Mouse (Mus musculus) limb, embryonic 15.5 days (tissue): Measurements from ENCODE around the gene Grin2b. TPM values are rescaled to one million over a fixed set of nuclear protein-coding genes. Genes with fewer than 3 reads are reported as not detected.

ENCODE experiments used
- ATAC-seq: fragments of 200-750 bp; cut with Nextera tagmentation; 2 replicates; pipeline ENCODE4 v1.8.0; 2017; ENCODE audit warnings: low read depth, moderate TSS enrichment; ENCODE audit not compliant: insufficient number of reproducible peaks, low FRiP score, low TSS enrichment
- H3K27ac ChIP-seq: fragments of 300-500 bp; sonication (generic); 2 replicates; pipeline ENCODE4 v1.5.1; 2015; ENCODE audit warnings: moderate library complexity, mild to moderate bottlenecking, inconsistent platforms
- H3K27me3 ChIP-seq: fragments of 300-500 bp; sonication (generic); 2 replicates; pipeline ENCODE4 v1.6.1; 2015; ENCODE audit warnings: inconsistent platforms
- H3K36me3 ChIP-seq: fragments of 300-500 bp; sonication (generic); 2 replicates; pipeline ENCODE4 v1.6.1; 2015; ENCODE audit warnings: inconsistent platforms
- H3K4me1 ChIP-seq: fragments of 300-500 bp; sonication (generic); 2 replicates; pipeline ENCODE4 v1.6.1; 2015; ENCODE audit warnings: inconsistent platforms
- H3K4me2 ChIP-seq: fragments of 300-500 bp; sonication (generic); 2 replicates; pipeline ENCODE4 v1.6.1; 2015; ENCODE audit warnings: mild to moderate bottlenecking, inconsistent platforms
- H3K4me3 ChIP-seq: fragments of 300-500 bp; sonication (generic); 2 replicates; pipeline ENCODE4 v1.5.1; 2015; ENCODE audit warnings: mild to moderate bottlenecking, inconsistent platforms
- H3K9ac ChIP-seq: fragments of 300-500 bp; sonication (generic); 2 replicates; pipeline ENCODE4 v1.6.1; 2015; ENCODE audit warnings: inconsistent platforms
- H3K9me3 ChIP-seq: fragments of 300-500 bp; sonication (generic); 2 replicates; pipeline ENCODE4 v1.6.1; 2016; ENCODE audit warnings: inconsistent platforms
- WGBS: fragments of 180-500 bp; shearing (Covaris S2); methylation state at CpG from one replicate; pipeline ENCODE4 v1.1.7; 2015; 5-methylcytosine and 5-hydroxymethylcytosine counted together
- polyA plus RNA-seq: library from polyadenylated mRNA; unstranded; fragments of >200 nt; fragmentation: Nextera tagmentation; extraction: Ambion mirVana; gene quantifications from 2 replicates; pipeline ENCODE4 v1.2.1, GENCODE M21; 2015

The Grin2b gene
- polyA plus RNA-seq, 1 experiment from 2014 or later: 3.2 TPM

- Histone ChIP-seq H3K36me3 (no peaks in the 10 kb centered on the region), H3K27ac (no peak overlapping the region), H3K4me3 (no peak overlapping the region), H3K9me3 (no peaks in the 10 kb centered on the region), H3K4me1 (no peaks in the 10 kb centered on the region), H3K27me3 (no peaks in the 10 kb centered on the region), H3K4me2 (no peak overlapping the region), H3K9ac (no peak overlapping the region)
- 57% methylated on average over 6 of the region's 6 CpGs for WGBS
- no peak for ATAC-seq
Observed at GRCm38 (mm10) chr6:135932400-135932920, 240.9 kb downstream of the Grin2b start.

GRCm38 (mm10) chr6:135917676-135918075, 255.6 kb downstream of the Grin2b start:
- no peak for ATAC-seq
- Histone ChIP-seq H3K4me2 (no peak overlapping the region), H3K4me3 (no peak overlapping the region), H3K36me3 (no peaks in the 10 kb centered on the region), H3K9me3 (no peaks in the 10 kb centered on the region), H3K9ac (no peak overlapping the region), H3K4me1 (no peaks in the 10 kb centered on the region), H3K27ac (no peak overlapping the region), H3K27me3 (no peaks in the 10 kb centered on the region)

- Histone ChIP-seq H3K27me3 (no peaks in the 10 kb centered on the region), H3K27ac (no peak overlapping the region), H3K4me3 (no peak overlapping the region), H3K4me1 (no peaks in the 10 kb centered on the region), H3K9me3 (no peaks in the 10 kb centered on the region), H3K4me2 (no peak overlapping the region), H3K9ac (no peak overlapping the region), H3K36me3 (no peaks in the 10 kb centered on the region)
- 91% methylated on average over 5 of the region's 5 CpGs for WGBS
- no peak for ATAC-seq
Observed at GRCm38 (mm10) chr6:135914608-135915007, 258.7 kb downstream of the Grin2b start.

GRCm38 (mm10) chr6:135912114-135912513, 261.2 kb downstream of the Grin2b start:
- H3K36me3 ChIP-seq: no peaks in the 10 kb centered on the region
- whole genome bisulfite sequencing: 55% methylated on average over 3 of the region's 3 CpGs
- H3K9ac ChIP-seq: no peak overlapping the region
- no peak for ATAC-seq
- no peaks in the 10 kb centered on the region for H3K9me3 ChIP-seq
- H3K4me2 ChIP-seq: no peak overlapping the region
- no peak overlapping the region for H3K4me3 ChIP-seq
- H3K4me1 ChIP-seq: peaks cover 5% of the 10 kb centered on the region
- 0 out of 2 replicates have a peak, but pooled peaks cover under 1% of the 10 kb centered on the region for H3K27me3 ChIP-seq
- no peak overlapping the region for H3K27ac ChIP-seq

- H3K4me2 ChIP-seq: no peak overlapping the region
- H3K4me3 ChIP-seq: no peak overlapping the region
- H3K9ac ChIP-seq: no peak overlapping the region
- H3K27ac ChIP-seq: no peak overlapping the region
- 0 out of 2 replicates have a peak, but pooled peaks cover 4% of the 10 kb centered on the region for H3K27me3 ChIP-seq
- H3K4me1 ChIP-seq: peaks cover 5% of the 10 kb centered on the region
- WGBS: 86% methylated on average over 6 of the region's 6 CpGs
- ATAC-seq: no peak
- H3K36me3 ChIP-seq: no peaks in the 10 kb centered on the region
- H3K9me3 ChIP-seq: no peaks in the 10 kb centered on the region
Observed at GRCm38 (mm10) chr6:135911131-135911530, 262.2 kb downstream of the Grin2b start.

- 21% methylated on average over 20 of the region's 20 CpGs for WGBS
- no peaks in the 10 kb centered on the region for H3K9me3 ChIP-seq
- H3K4me1 ChIP-seq: peaks cover 8% of the 10 kb centered on the region
- 0 out of 2 replicates have a peak, but pooled peaks cover 8% of the 10 kb centered on the region for H3K27me3 ChIP-seq
- H3K36me3 ChIP-seq: no peaks in the 10 kb centered on the region
- no peak overlapping the region for H3K4me3 ChIP-seq
- H3K9ac ChIP-seq: no peak overlapping the region
- H3K27ac ChIP-seq: no peak overlapping the region
- ATAC-seq: no peak
- H3K4me2 ChIP-seq: no peak overlapping the region
Observed at GRCm38 (mm10) chr6:135907540-135908320, 265.6 kb downstream of the Grin2b start.

GRCm38 (mm10) chr6:135907137-135907536, 266.2 kb downstream of the Grin2b start:
- Histone ChIP-seq H3K36me3 (no peaks in the 10 kb centered on the region), H3K4me3 (no peak overlapping the region), H3K27me3 (0 out of 2 replicates have a peak, but pooled peaks cover 8% of the 10 kb centered on the region), H3K9ac (no peak overlapping the region), H3K9me3 (no peaks in the 10 kb centered on the region), H3K4me1 (peaks cover 8% of the 10 kb centered on the region), H3K4me2 (no peak overlapping the region), H3K27ac (no peak overlapping the region)
- ATAC-seq: no peak
- WGBS: 54% methylated on average over 8 of the region's 8 CpGs

- no peaks in the 10 kb centered on the region for H3K36me3 ChIP-seq
- H3K4me2 ChIP-seq: no peak overlapping the region
- H3K9me3 ChIP-seq: no peaks in the 10 kb centered on the region
- H3K27me3 ChIP-seq: 0 out of 2 replicates have a peak, but pooled peaks cover 8% of the 10 kb centered on the region
- ATAC-seq: no peak
- no peak overlapping the region for H3K9ac ChIP-seq
- WGBS: 62% methylated on average over 5 of the region's 5 CpGs
- H3K4me3 ChIP-seq: no peak overlapping the region
- H3K4me1 ChIP-seq: peaks cover 8% of the 10 kb centered on the region
- H3K27ac ChIP-seq: no peak overlapping the region
Observed at GRCm38 (mm10) chr6:135904391-135904790, 268.9 kb downstream of the Grin2b start.

GRCm38 (mm10) chr6:135900410-135900809, 272.9 kb downstream of the Grin2b start:
- Histone ChIP-seq H3K27me3 (no peaks in the 10 kb centered on the region), H3K27ac (no peak overlapping the region), H3K9ac (no peak overlapping the region), H3K4me2 (no peak overlapping the region), H3K4me3 (no peak overlapping the region), H3K4me1 (0 out of 2 replicates have a peak, but pooled peaks cover 3% of the 10 kb centered on the region), H3K9me3 (no peaks in the 10 kb centered on the region), H3K36me3 (no peaks in the 10 kb centered on the region)
- no peak for ATAC-seq
- 86% methylated on average over 10 of the region's 10 CpGs for WGBS

GRCm38 (mm10) chr6:135899225-135899624, 274.1 kb downstream of the Grin2b start:
- H3K9me3 ChIP-seq: no peaks in the 10 kb centered on the region
- H3K9ac ChIP-seq: no peak overlapping the region
- no peak for ATAC-seq
- no peaks in the 10 kb centered on the region for H3K4me1 ChIP-seq
- no peak overlapping the region for H3K4me2 ChIP-seq
- 75% methylated on average over 10 of the region's 10 CpGs for WGBS
- no peak overlapping the region for H3K27ac ChIP-seq
- H3K27me3 ChIP-seq: no peaks in the 10 kb centered on the region
- H3K36me3 ChIP-seq: no peaks in the 10 kb centered on the region
- no peak overlapping the region for H3K4me3 ChIP-seq

- H3K9ac ChIP-seq: no peak overlapping the region
- no peaks in the 10 kb centered on the region for H3K36me3 ChIP-seq
- no peaks in the 10 kb centered on the region for H3K4me1 ChIP-seq
- H3K9me3 ChIP-seq: no peaks in the 10 kb centered on the region
- H3K4me2 ChIP-seq: no peak overlapping the region
- H3K27ac ChIP-seq: no peak overlapping the region
- no peaks in the 10 kb centered on the region for H3K27me3 ChIP-seq
- H3K4me3 ChIP-seq: no peak overlapping the region
- 10% methylated on average over 1 of the region's 1 CpGs for WGBS
- ATAC-seq: no peak
Observed at GRCm38 (mm10) chr6:135894793-135895228, 278.5 kb downstream of the Grin2b start.

GRCm38 (mm10) chr6:135882611-135883010, 290.7 kb downstream of the Grin2b start:
- Histone ChIP-seq H3K4me1 (no peaks in the 10 kb centered on the region), H3K9me3 (no peaks in the 10 kb centered on the region), H3K36me3 (no peaks in the 10 kb centered on the region), H3K27me3 (no peaks in the 10 kb centered on the region), H3K27ac (no peak overlapping the region), H3K4me2 (no peak overlapping the region), H3K4me3 (no peak overlapping the region), H3K9ac (no peak overlapping the region)
- no peak for ATAC-seq
- 26% methylated on average over 5 of the region's 5 CpGs for WGBS
